Mouse (Mus musculus) c-Kit-positive CD71-positive TER-119-positive erythroid progenitor cells, embryonic 14.5 days (primary cell): ENCODE results near the gene 2010111I01Rik.
A peak's percentile ranks its signal among the peaks of the same experiment; 100 is the strongest.
"Not testable (repeated sequence)": the region's sequence is repeated elsewhere in the genome, so short reads cannot be mapped to it uniquely, and the experiment has no call there.

ENCODE experiments used
- DNase-seq: peaks from one replicate; pipeline ENCODE4 v3.0.0-alpha.2; 2013; ENCODE audit warnings: low spot score

The 2010111I01Rik gene

DNA sequence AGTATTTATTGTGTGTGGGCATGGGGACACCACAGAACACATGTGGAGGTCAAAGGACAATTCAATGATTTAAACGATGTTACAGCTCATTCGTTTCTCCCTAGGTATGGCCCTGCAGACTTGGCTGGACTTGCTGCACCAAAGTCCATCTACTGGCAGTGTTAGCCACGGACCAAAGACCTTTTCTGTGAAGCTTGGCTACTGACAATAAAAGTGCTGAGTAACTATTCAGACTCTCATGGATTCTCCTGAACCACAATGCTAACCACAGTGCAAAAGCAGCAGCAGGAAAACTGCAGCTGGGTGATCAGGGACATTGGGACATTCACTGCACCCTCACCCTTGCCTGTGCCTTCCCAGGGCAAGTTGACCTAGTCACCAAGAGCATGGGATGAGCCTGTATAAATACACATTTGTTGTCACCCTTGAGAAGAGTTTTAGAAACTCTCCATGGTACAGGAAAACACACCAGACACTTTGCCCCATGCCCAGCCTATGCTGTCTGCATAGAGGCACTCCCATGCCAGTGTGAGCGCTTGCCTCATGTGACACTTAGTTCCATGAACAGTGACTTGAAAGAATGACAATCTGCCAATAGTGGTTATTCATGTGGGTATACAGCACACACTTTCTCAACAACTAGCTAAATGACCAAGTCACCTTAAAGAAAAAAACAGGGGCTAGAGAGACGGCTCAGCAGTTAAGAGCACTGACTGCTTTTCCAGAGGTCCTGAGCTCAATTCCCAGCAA, 381.0 kb downstream of the 2010111I01Rik start:
- no peak for DNase-seq

DNA sequence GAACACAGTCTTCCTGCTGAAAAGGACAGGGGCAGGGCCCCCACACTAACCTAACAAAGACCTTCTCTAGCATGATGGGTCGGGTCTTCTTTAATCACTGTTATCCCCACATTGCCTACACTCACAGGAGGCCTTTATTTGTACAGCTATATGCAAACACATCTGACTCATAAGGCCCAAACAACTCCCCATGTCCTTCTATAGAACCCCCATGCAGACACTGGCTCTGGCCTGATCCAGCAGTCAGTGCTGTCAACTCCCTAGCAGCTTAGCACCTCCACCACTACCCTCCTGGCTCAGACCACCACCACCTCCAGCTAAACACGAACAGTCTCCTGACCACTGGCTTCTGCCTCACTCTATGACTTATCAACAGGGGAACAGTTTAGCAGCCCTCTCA, 382.9 kb downstream of the 2010111I01Rik start:
- DNase-seq, result no peak

DNA sequence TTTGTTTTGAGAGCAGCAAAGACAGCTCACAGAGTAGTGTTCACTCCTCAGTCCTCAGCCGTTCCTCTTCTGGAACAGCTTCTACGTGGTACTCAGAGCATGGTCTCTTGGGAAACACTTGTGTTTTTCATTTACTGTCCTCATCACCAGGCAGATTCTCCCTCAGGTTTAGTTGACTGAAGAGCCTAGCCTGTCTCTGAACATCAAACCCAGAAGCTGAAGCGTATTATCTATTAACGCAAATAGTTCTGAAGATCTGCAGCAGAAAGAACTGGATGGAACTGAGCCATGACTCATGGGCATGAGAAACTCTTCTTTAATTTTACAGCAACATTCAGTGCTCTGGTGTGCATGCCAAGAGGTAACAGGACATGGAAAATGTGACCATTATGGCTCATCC, 385.4 kb downstream of the 2010111I01Rik start:
- no peak for DNase-seq

DNA sequence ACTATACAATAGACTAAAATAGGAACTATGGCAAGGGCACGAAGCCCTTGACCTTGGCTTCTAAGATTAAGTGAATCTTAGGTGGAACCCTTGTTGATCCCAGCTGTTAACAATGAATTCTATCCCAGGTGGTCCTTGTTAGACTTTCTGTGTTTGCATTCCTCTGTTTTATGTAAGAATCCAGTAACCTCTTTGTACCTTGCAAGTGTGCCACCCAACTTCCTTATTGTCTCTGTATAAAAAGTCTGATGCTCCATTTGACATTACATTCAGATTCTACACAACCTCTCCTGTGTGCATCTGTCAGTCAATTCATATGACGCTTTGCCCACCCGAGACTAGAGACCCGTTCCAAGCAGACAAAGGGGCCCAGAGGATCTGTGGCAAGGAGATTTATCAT, 388.6 kb downstream of the 2010111I01Rik start:
- DNase-seq, result not testable (repeated sequence)

DNA sequence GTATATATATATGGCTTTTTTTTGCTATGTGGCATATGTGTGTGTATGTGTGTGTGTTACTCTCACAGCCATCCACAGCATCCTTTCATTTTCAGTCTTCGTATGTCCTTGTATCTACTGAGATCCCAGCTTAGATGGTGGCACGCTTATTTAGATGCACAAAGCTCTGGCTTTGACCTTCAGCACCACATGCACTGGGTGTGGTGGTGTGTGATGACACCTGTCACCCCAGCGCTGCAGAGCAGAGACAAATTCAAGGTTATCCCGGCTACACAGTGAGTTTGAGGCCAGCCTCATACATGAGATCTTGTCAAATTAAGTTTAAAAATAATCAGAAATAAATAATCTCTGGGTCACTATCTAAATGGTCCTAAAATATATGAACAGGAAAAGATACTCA, 391.4 kb downstream of the 2010111I01Rik start:
- DNase-seq, result no peak

DNA sequence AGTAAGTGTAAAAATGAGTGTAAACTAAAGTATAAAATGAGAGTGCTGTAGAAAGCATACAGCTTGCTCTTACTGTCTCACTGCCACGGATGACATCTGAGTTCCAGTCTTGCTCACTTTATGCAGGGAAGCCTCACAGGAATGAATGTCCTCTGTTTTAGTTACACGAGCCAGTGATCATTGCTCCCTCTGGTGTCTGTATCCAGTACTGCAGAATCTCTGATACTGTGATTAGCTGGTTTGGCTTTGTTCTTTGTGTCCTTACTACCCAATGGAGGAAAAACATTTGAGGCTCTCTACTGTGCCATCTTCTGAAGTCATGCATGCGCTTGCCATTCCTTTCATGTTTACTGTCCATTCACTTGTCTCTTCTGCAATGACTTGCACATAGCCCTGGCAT, 391.9 kb downstream of the 2010111I01Rik start:
- peak; percentile 62 for DNase-seq

DNA sequence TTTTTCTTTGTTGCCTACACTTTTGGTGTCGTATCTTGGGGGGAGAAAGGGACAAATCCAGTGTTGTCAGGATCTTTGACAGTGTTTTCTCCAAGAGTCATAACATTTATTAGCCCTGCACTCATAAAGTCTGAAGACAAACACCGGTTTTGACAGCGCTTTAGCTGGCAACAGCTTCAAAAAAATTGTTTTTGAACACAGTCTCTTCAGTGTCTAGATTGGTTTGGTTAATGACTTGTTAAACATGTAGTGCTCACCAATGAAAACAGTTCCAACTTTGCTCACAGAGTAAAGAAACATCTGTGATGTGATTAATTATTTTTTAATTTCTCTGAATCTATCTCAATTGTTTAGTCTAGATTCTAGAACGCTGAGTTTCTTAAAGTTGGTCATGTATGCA, 394.7 kb downstream of the 2010111I01Rik start:
- DNase-seq, result no peak

DNA sequence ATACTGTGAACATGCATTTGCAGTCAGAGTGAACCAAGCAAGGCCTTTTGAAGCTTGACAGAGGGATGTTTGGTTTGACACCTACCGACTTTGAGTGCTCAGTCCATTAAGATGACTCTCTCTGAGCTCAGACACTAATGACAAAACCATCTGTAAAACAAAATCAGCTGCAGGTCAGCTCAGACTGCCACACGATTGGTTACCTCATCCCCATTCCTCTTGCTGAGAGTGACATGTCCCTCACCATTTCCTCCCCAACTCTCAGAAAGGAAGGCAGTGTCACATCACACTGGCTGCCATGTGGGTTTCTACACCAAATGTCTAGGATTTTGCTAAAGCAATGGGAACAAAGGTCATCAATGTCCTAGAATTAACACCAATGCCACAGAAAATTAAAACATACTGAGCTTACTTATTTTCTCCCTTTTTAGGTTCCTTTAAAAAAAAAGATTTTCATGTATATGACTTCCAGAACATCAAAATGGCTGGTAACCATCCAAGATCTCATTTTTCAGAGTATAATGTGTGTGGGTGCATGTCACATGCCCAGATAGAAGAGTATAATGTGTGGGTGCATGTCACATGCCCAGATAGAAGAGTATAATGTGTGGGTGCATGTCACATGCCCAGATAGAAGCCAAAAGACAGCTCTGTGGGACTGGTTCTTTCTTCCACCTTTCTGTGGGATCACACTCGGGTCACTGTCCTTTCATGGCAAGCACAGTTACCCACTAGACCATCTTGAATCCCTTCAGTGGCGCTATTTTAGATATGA, 395.6 kb downstream of the 2010111I01Rik start:
- DNase-seq, result no peak

DNA sequence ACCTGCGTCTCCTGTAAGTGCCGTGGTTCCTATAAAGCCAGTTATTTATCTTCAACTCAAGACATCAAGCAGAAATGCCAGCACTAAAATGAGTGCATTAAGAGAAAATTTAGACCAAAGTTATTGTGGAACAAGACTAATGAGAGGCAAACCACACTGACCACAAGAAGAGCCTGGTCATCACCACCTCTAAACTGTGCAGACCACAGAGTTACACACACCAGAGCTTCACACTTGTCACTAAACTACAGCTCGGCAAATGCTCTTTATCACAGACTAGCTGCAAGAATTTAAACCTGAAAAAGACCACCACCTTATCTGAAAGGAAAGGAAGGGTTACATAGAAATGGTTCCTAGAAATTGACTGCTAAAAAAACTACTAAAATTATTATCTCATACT, 397.1 kb downstream of the 2010111I01Rik start:
- DNase-seq, result no peak

DNA sequence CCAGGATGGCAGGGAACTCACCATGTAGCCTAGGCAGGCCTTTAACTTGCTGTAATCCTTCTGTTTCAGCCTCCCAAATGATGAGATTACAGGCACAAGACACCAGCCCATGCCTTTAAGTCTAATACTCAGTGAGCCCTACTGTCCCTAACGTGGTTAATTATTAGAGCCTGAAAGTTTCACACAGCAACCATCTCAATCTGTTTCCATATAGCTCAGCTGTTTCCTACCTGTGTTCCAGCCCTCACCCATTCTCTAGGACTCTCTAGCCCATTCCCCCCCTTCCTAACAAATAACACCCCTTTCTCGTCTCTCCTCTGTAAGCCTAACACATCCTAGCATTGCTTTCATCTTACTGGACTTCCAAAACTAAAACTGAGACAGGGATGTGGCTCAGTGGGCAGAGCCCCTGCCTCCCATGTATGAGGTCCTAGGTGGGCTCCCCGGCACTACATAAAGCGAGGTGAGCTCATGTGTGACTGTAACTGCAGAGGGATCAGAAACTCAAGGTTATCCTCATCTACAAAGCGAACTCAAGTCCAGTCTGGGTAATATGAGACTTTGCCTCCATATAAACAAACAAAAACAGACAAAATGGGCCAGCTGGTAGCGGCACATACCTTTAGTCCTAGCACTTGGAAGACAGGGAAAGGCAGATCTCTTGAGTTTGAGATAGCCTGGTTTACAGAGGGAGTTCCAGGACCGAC, 408.9 kb downstream of the 2010111I01Rik start:
- DNase-seq, result no peak
